Mouse (Mus musculus) G1E (cell line): ENCODE data around the gene Ftl1.
"Not testable (repeated sequence)": the region's sequence is repeated elsewhere in the genome, so short reads cannot be mapped to it uniquely, and the experiment has no call there.

Source experiments
- CTCF ChIP-seq: IDR thresholded peaks from 2 replicates; pipeline ENCODE4 v1.5.1; 2012; ENCODE audit warnings: low read depth, low read length, inconsistent platforms, mixed read lengths
- POLR2AphosphoS5 ChIP-seq: IDR thresholded peaks from 2 replicates; pipeline ENCODE4 v1.6.1; 2012; ENCODE audit warnings: low read depth, low read length, inconsistent platforms; ENCODE audit not compliant: insufficient replicate concordance

- TF ChIP-seq CTCF: not testable (repeated sequence)
- peak; percentile 93 for TF ChIP-seq POLR2AphosphoS5
Measured at GRCm38 (mm10) chr7:45459564-45460140, at the start of gene Ftl1.
